Mouse (Mus musculus) T-helper 17 cell (primary cell): ENCODE results near the gene Tor3a.

Experiments used
- in situ Hi-C, 2 experiments: fragments of 300-600 bp; cut with MboI, MseI; formaldehyde crosslinking; loops; 1 replicate in 1 of 2; 2 replicates in 1 of 2; pipeline ENCODE4 v1.15.1; 2025; ENCODE audit warnings: high pct_unique_total_duplicates in 2 of 2

The Tor3a gene

DNA sequence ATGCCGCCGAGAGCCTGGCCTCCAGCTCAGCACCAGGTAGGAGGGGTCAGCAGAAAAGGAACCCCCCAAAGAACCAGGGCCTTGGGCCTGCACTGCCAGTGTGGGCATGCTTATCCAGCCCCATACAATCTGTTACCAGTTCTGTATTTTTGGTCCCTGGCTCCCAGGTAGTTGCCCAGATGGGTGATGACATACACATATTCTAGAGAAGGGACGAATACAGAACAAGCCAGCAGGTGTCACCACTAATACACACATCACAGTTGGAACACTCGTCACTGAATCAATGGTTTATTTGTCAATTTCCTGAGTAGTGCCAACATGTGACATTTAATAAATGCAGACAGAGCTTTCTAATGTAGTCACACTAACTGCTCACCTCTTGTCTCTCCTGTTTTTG, 33.6 kb downstream of the Tor3a start:
- in situ Hi-C loops: no loop called here

DNA sequence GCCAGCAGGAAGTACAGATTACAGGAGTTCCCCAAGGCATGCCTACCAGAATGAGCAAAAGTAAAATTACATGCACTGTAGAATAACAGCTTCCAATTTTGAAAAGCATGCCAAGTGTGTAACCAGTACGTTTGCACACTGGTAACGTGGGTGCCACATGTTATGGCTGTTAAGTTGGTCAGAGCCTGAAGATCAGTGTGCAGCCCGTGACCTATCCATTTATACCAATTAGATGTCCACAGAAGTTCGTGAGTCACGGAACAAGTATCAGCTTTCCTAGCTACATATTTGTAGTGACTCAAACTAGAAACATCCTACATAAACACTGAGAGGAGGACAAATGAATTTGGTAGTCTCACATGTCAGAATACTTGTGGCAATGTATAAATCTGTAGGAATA, 34.7 kb downstream of the Tor3a start:
- in situ Hi-C loops: loop anchor here in 1 of 2 experiments (10.0 kb wide), 1 partner anchor 405 kb away; no protein-coding TSS in a partner anchor

DNA sequence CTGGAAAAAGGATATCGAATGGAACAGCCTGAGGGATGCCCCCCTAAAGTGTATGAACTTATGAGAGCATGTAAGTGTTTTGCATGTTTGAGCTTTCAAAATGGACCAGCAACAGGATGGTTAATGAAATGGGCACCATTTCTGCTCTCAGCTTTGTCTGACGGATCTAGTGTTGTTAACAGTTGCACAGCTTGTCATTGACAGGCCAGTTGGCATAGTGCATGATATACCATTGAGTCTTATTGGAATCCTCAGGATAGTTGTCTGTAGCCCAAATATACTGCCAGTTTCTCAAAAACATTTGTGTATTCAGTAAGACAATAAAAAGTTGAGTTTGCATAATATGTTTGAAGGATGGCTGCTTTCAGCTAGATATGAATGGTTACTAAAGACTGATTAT, 39.0 kb downstream of the Tor3a start:
- in situ Hi-C loops: loop anchor here in 1 of 2 experiments (10.0 kb wide), 1 partner anchor 400 kb away; no protein-coding TSS in a partner anchor

DNA sequence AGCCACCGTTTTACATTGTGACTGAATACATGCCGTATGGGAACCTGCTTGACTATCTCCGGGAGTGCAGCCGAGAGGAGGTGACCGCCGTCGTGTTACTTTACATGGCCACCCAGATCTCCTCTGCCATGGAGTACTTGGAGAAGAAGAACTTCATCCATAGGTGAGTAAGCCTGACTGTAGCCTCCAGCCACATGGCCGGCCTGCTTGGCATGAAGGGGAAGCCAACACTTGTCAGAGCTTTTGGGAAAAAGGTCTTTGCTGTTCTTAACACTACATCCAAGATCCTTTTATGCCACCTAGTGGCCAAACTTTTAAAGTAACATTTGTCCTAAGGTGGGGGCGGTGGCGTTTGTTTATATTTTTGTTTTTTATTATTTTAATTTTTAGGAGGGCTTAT, 41.1 kb downstream of the Tor3a start:
- in situ Hi-C loops: loop anchor here (5.0 to 10.0 kb wide), 4 partner anchors 91 to 398 kb away; partner anchors contain the start of gene Axdnd1 (in 1 of the 2)

DNA sequence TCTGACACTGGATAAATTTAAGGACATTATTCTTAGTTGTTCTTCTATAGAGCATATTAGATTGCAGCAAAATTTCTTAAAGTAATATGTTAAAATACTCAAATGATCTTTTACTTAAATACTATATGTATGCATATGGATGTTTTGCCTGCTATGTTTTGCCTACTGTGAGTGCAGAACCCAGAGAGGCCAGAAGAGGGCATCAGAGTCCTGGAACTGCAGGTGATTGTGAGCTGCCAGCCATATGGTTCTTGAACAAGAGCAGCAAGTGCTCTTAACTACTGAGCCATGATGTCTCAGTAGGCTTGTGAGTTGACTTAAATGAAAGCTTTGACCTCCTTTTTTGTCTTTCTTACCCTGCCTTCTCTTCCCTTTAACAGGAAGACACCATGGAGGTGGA, 43.2 kb downstream of the Tor3a start:
- in situ Hi-C loops: loop anchor here (5.0 to 10.0 kb wide), 4 partner anchors 89 to 396 kb away; partner anchors contain the start of gene Axdnd1 (in 1 of the 2)

DNA sequence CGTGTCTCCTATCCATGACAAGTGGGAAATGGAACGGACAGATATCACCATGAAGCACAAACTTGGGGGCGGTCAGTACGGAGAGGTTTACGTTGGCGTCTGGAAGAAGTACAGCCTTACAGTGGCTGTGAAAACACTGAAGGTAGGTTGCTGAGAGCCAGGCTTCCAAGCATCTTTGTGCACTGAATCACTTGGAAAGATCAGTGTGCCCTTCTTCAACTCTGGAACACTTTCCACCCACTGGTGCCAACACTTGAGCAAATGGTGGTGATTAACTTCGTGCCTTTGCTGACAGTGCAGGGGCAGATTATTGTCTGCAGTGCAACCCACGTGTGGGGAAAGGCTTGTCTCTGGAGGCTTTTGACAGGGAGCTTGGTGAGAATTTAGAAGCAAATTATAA, 44.2 kb downstream of the Tor3a start:
- in situ Hi-C loops: loop anchor here (5.0 to 10.0 kb wide), 4 partner anchors 88 to 395 kb away; partner anchors contain the start of gene Axdnd1 (in 1 of the 2)

DNA sequence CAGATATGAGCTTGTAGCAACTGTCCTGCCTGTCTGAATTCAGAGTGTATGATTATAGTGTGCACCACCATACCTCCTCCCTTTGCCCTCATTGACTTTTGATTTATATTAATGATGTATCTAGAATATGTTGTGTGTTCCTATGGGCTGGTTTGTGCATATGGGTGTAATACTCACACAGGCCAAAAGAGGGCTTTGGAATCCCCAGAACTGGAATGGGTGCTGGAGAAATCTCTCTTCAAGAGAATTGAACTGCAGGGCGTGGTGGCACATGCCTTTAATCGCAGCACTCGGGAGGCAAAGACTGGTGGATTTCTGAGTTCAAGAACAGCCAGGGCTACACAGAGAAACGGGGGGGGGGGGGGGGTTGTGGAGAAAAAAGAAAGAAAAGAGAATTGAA, 47.4 kb downstream of the Tor3a start:
- in situ Hi-C loops: no loop called here

DNA sequence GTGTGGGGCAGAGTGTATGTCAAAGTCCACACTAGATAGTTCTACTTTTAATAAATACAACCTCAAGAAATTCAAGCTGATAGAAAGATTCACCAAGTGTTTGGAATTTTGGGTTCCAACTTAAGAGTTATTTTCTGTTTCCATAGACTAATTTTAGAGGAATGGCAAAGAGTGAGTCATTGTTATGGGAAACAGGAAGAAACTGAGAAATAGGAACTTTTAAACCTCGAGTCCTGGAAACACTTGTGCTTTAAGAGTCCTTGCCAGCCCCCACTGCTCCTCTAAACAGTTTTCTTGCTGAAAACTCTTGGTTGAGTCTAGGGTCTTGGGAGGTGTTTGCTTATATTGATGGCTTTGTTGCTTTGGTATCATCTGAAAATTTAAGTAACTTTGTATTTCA, 49.9 kb downstream of the Tor3a start:
- in situ Hi-C loops: no loop called here

DNA sequence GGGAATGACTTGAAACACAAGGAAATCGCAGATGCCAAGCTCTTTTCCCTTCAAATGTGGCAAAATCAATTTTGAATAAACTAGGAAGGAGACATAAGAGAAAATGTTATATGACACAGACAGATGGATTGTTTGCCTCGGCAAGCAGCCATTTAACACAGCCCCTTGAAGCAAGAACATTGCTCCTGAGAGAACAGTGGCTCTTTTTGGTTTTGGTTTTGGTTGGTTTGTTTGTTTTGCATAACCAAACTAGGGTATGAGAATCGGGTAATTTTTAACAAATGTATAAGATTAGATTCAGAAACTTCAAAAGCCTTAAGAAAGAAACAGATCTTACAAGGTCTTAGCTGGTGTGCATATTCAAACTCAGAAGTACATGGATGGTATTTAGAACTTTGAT, 53.2 kb downstream of the Tor3a start:
- in situ Hi-C loops: no loop called here

DNA sequence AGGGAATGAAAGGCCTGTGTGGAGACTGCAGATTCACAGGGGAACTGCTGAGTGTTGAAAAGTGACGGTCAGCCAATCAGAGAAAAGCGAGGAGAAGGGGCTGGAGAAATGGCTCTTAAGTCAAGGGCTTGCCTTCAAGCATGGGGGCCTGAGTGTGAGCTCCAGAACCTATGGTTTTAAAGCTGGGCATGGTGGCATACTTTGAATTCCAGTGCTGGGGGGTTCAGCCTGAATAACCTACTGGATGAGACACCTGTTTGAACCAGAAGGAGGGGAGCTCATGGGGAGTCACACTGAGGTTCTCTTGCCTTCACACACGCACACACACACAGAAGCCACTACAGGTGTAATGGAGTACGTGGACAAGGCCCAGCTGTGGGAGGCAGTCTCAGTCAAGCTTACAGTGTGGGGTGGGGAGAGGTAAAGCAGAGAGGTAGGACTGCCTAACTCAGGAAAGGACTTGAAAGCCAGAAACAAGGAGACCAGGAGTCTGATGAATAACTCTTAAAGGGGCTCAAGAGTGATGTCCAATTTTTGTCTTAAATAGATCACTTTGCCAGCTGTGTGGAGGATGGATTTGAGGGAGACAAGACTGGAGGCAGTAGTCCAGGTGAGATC, 53.8 kb downstream of the Tor3a start:
- in situ Hi-C loops: no loop called here

DNA sequence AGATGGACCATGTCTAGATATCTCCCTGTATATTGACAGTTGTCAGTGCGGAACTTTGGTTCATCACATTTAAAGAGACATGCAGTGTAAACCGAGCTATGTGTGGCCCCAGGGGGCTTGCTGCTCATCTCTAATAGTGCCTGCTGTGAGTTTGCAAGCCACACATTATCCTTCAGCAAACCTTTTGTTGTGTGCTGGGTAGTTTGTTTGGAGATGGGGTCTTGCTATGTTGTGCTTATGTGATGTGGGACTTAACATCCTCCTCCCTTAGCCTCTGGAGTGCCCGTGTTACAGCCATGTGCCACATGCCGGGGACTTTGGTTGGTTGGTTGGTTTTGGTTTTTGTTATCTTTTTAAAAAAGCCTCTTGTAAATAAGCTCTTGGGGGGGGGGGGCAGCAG, 56.3 kb downstream of the Tor3a start:
- in situ Hi-C loops: no loop called here

DNA sequence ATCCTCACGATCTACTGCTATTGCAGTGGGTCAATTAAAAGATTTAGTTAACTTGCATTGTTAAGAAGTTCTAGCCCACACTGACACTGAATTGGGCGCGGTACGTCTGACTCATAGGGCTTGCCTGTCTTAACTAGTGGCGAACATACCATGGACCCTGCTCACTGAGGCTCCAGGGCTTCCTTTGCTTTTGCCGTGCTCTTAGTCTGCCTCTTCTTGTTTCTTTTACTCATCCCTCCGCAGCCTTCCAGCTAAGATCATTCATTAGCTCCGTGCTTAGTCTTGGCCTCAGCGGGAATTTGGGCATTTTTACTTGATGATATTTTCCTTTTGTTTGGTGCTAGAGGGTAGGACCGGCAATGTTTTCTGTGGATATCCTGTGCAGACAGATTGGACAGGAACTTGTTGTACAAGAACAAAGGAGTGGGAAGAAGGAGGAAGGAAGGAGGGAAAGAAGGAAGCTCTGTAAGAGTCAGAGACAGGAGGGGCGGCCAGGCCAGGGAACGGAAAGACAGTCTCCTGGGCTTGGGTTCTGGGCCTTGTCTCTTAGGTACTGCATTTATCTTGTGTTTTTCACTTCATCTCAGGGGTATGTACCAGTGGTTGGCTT, 57.1 kb downstream of the Tor3a start:
- in situ Hi-C loops: no loop called here

DNA sequence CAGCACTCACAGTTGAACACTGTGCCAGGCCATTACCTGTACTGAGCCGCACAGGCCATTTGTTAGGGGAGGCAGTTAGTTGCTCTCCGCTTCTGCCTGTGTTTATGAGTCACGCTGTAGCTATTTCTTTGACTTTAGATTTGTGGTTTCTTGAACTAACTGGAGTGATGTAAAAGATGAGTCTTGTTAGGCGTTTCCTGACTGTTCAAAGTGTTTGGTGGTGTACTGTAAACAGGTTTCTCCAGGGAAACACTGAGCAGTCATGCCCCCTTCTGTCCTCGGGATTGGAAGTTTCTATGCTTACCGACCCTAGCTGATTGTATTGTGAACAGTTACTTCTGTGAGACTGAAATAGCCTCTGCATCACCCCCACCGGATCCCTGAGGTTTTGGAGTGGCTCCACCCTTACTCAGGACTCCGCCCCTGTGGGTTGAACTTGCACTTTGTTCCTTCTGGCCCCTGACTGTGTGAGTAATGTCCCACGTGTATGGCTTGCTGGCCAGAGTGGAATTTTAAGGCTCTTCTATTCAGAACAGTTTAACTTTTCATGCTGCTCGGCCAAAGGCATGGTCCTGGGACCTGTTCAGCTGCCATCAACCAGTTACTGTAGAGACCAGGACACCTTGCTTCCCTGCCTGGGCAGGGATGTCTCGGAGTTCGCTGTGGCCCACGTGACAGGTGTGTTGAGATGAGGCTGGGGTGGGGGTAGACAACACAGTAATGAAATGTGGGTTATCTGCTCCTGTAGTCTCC, 58.6 kb downstream of the Tor3a start:
- in situ Hi-C loops: no loop called here

DNA sequence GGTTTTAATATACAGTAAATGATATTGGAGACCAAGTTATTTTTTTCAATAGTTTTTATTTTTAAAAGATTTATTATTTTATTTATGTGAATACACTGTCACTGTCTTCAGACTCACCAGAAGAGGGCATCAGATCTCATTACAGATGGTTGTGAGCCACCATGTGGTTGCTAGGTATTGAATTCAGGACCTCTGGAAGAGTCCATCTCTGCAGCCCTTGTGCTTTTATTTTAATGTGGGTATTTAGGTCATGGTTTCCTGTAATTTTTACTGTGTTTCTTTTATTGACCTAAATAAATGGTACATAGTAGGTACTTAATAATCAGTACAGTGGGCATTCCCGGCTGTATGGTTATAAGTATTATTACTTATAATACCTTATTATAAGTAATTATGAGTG, 59.4 kb downstream of the Tor3a start:
- in situ Hi-C loops: no loop called here

DNA sequence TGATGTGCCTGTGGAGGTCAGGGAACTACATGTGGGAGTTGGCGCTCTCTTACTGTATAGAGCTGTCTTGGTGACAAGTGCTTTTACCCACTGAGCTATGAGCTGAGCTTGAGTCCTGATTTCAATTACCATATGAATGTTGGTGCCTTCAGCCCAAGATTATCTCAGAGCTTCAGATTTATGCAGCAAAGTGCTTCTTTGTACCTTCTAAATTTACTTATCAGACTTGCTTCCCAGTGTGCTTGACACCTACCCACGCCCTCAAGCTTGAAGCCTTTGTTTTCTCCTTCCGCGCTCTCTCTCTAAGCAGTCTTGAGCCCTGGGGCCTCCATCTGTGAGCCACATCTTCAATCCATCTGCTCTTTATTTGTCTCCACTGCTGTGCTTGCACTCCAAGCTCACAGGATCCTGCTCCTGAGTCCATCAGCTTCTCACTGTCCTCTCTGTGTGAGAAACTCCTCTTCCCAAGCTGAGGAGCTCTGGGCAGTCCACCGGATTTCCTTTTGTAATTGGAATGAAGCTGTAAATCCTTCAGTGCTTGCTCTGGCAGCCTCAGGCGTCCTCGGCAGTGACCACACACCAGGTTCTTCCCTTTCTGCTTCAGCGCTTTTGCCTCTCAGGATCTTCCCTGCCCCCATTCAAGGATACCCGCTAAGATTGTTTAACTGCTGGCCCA, 60.2 kb downstream of the Tor3a start:
- in situ Hi-C loops: no loop called here

DNA sequence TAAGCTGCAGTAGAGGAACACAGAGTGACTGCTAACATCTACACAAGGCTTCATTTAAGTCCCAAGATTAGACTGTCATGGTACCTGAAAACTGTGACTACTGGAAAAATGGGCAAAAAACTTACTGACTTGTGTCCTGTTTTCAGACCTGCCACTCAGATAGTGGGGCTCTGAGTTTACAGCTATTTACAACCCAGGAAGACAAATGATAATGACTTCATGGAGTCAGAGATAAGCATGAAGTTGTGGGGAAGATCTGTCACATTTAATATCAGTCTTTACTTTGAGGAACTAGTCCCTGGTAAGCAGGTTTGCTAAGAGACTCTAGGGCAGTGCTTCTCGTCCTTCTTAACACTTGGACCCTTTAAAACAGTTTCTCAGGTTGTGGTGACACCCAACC, 63.9 kb downstream of the Tor3a start:
- in situ Hi-C loops: no loop called here

DNA sequence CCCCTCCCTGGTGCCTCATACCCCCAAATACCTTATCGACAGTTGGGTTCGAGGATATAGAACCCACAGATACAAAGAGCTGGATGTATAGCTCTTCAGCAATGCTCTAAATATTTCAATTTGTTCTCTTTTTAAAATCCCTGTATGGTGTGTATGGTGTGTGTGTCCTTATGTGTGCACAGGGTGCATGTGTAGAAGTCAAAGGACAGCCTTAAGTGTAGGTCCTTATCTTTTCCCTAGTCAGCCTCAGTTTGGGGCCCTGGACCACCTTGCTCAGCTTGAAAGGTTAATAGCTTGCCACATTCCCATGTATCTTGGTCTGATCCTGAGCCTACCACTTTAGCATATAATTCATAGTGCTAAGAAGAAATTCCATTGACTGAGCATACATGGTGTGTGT, 65.7 kb downstream of the Tor3a start:
- in situ Hi-C loops: no loop called here

DNA sequence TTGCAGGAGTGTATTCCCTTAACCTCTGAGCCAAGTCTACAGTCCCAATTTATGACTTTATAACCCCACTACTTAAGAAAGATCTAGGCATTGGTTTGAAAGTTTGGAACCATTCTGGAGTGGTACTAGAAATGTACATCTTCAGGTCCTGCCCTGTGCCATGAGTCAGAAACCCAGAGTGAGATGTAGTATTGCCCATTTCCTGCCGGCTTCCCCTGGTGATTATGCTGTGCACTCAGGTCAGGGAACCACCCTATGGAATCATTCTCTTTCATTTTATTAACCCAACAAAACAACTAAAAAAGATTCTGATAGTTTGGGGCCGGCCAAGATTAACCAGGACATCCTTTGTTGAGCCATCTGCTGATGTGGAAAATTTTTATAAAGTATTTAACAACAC, 68.2 kb downstream of the Tor3a start:
- in situ Hi-C loops: no loop called here

DNA sequence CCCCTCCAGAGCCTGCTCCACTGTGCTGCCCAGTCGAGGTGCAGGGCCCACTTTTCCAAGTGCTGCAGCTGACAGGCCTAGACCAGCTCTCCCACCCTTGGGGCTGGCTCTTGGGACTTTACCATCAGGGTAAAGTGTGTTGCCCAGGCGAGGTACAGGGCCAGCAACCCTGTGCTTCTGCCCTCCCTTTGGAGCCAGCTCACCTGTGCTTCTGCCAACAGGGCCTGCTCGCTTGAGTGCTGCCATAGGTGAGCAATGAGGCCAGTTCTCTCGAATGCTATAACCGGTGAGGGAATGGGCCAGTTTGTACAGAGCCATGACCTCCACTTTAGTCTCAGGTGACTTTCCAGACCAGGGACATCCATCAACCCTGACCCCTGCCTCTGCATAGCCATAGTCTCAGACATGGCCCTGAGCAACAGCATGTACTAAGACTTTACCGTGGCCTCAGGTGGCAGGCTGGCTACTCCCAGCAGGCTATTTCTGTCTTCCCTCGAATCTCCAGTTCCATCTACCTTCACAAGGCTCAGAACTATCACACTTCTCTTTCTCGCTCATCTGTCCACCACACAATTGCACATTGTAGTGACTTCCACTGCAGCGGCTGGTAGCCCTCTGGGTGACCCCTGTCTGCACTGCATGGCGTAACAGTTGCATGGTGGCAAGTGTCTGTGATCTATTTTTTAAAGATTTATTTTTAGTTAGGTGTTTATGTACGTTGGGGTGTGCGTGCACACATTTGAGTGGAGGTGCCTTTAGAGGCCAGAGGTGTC, 68.9 kb downstream of the Tor3a start:
- in situ Hi-C loops: no loop called here
